Mouse (Mus musculus): ENCODE measurements around the gene Agpat2. TPM values are rescaled to one million over a fixed set of nuclear protein-coding genes. Genes with fewer than 3 reads are reported as not detected.

Gene Agpat2
- polyA plus RNA-seq, 1 experiment from 2014 or later: 8.7 TPM

GRCm38 (mm10) chr2:26638039-26638438 is 33.8 kb upstream of the Agpat2 start:
- H3K9me3 ChIP-seq (replicated peaks; ENCODE audit: control insufficient read depth, low read length): no peaks in the 10 kb centered on the region
- no peak overlapping the region; the same call in 1 of the 2 replicates for H3K4me2 ChIP-seq (ENCODE audit: low read depth, low read length)
- no peaks in the 10 kb centered on the region for H3K4me1 ChIP-seq (ENCODE audit: control insufficient read depth, insufficient read depth, low read length)
- no peak for ATAC-seq (replicated peaks; ENCODE audit: insufficient number of reproducible peaks, low FRiP score, low TSS enrichment, low read depth)
- 82% methylated on average over 5 of the region's 5 CpGs for WGBS
- H3K27ac ChIP-seq (replicated peaks; ENCODE audit: low read depth, low read length): no peak overlapping the region
- no peak overlapping the region for H3K9ac ChIP-seq (replicated peaks; ENCODE audit: low read length)
- H3K27me3 ChIP-seq (ENCODE audit: control insufficient read depth, insufficient read depth, low read length): no peaks in the 10 kb centered on the region
- H3K4me3 ChIP-seq (ENCODE audit: low read depth, low read length): no peak overlapping the region
- H3K36me3 ChIP-seq (replicated peaks; ENCODE audit: control insufficient read depth, insufficient read depth, low read depth, low read length): peaks cover 13% of the 10 kb centered on the region
- no peak for DNase-seq (ENCODE audit: low spot score)

- no peak overlapping the region for H3K4me3 ChIP-seq (ENCODE audit: low read depth, low read length)
- no peaks in the 10 kb centered on the region for H3K9me3 ChIP-seq (replicated peaks; ENCODE audit: control insufficient read depth, low read length)
- H3K36me3 ChIP-seq (replicated peaks; ENCODE audit: control insufficient read depth, insufficient read depth, low read depth, low read length): peaks cover 13% of the 10 kb centered on the region
- no peak overlapping the region for H3K9ac ChIP-seq (replicated peaks; ENCODE audit: low read length)
- no peaks in the 10 kb centered on the region; the same call in 1 of the 2 replicates for H3K4me1 ChIP-seq (ENCODE audit: control insufficient read depth, insufficient read depth, low read length)
- no peak overlapping the region for H3K27ac ChIP-seq (replicated peaks; ENCODE audit: low read depth, low read length)
- no peaks in the 10 kb centered on the region for H3K27me3 ChIP-seq (ENCODE audit: control insufficient read depth, insufficient read depth, low read length)
- WGBS: 75% methylated on average over 4 of the region's 4 CpGs
- no peak overlapping the region for H3K4me2 ChIP-seq (ENCODE audit: low read depth, low read length)
- DNase-seq (ENCODE audit: low spot score) (no peak), ATAC-seq (replicated peaks; ENCODE audit: insufficient number of reproducible peaks, low FRiP score, low TSS enrichment, low read depth) (no peak)
Observed at GRCm38 (mm10) chr2:26637316-26637932, 33.2 kb upstream of the Agpat2 start.

- 55% methylated on average over 2 of the region's 2 CpGs for WGBS
- H3K4me3 ChIP-seq (ENCODE audit: low read depth, low read length): no peak overlapping the region
- peaks cover 13% of the 10 kb centered on the region for H3K36me3 ChIP-seq (replicated peaks; ENCODE audit: control insufficient read depth, insufficient read depth, low read depth, low read length)
- H3K9me3 ChIP-seq (replicated peaks; ENCODE audit: control insufficient read depth, low read length): no peaks in the 10 kb centered on the region
- ATAC-seq (replicated peaks; ENCODE audit: insufficient number of reproducible peaks, low FRiP score, low TSS enrichment, low read depth) (no peak), DNase-seq (ENCODE audit: low spot score) (no peak)
- no peak overlapping the region for H3K4me2 ChIP-seq (ENCODE audit: low read depth, low read length)
- no peak overlapping the region for H3K9ac ChIP-seq (replicated peaks; ENCODE audit: low read length)
- no peak overlapping the region for H3K27ac ChIP-seq (replicated peaks; ENCODE audit: low read depth, low read length)
- no peaks in the 10 kb centered on the region; the same call in 1 of the 2 replicates for H3K4me1 ChIP-seq (ENCODE audit: control insufficient read depth, insufficient read depth, low read length)
- no peaks in the 10 kb centered on the region for H3K27me3 ChIP-seq (ENCODE audit: control insufficient read depth, insufficient read depth, low read length)
Observed at GRCm38 (mm10) chr2:26636325-26636635, 32.1 kb upstream of the Agpat2 start.

GRCm38 (mm10) chr2:26635489-26636324 is 31.5 kb upstream of the Agpat2 start:
- H3K4me3 ChIP-seq (ENCODE audit: low read depth, low read length): no peak overlapping the region
- no peak overlapping the region for H3K4me2 ChIP-seq (ENCODE audit: low read depth, low read length)
- H3K9me3 ChIP-seq (replicated peaks; ENCODE audit: control insufficient read depth, low read length): no peaks in the 10 kb centered on the region
- H3K9ac ChIP-seq (replicated peaks; ENCODE audit: low read length): no peak overlapping the region
- peaks cover 13% of the 10 kb centered on the region for H3K36me3 ChIP-seq (replicated peaks; ENCODE audit: control insufficient read depth, insufficient read depth, low read depth, low read length)
- H3K4me1 ChIP-seq (ENCODE audit: control insufficient read depth, insufficient read depth, low read length): no peaks in the 10 kb centered on the region; the same call in 1 of the 2 replicates
- WGBS: 74% methylated on average over 21 of the region's 21 CpGs
- no peak overlapping the region for H3K27ac ChIP-seq (replicated peaks; ENCODE audit: low read depth, low read length)
- DNase-seq (ENCODE audit: low spot score) (no peak), ATAC-seq (replicated peaks; ENCODE audit: insufficient number of reproducible peaks, low FRiP score, low TSS enrichment, low read depth) (no peak)
- no peaks in the 10 kb centered on the region for H3K27me3 ChIP-seq (ENCODE audit: control insufficient read depth, insufficient read depth, low read length)

- Histone ChIP-seq H3K27me3 (ENCODE audit: control insufficient read depth, insufficient read depth, low read length) (no peaks in the 10 kb centered on the region), H3K4me1 (ENCODE audit: control insufficient read depth, insufficient read depth, low read length) (no peaks in the 10 kb centered on the region; the same call in 1 of the 2 replicates)
- no peak for DNase-seq (ENCODE audit: low spot score)
Observed at GRCm38 (mm10) chr2:26634629-26635488, 30.6 kb upstream of the Agpat2 start.

GRCm38 (mm10) chr2:26633953-26634530 is 29.8 kb upstream of the Agpat2 start:
- Histone ChIP-seq H3K4me2 (ENCODE audit: low read depth, low read length) (no peak overlapping the region), H3K27ac (replicated peaks; ENCODE audit: low read depth, low read length) (no peak overlapping the region), H3K9me3 (replicated peaks; ENCODE audit: control insufficient read depth, low read length) (no peaks in the 10 kb centered on the region), H3K36me3 (replicated peaks; ENCODE audit: control insufficient read depth, insufficient read depth, low read depth, low read length) (peaks cover 13% of the 10 kb centered on the region), H3K4me3 (ENCODE audit: low read depth, low read length) (no peak overlapping the region), H3K9ac (replicated peaks; ENCODE audit: low read length) (no peak overlapping the region), H3K4me1 (ENCODE audit: control insufficient read depth, insufficient read depth, low read length) (peaks cover 3% of the 10 kb centered on the region; the same call in 1 of the 2 replicates), H3K27me3 (ENCODE audit: control insufficient read depth, insufficient read depth, low read length) (no peaks in the 10 kb centered on the region)
- DNase-seq (ENCODE audit: low spot score) (no peak), ATAC-seq (replicated peaks; ENCODE audit: insufficient number of reproducible peaks, low FRiP score, low TSS enrichment, low read depth) (no peak)
- WGBS: 64% methylated on average over 4 of the region's 4 CpGs

More at GRCm38 (mm10) chr2:26634629-26635488, 30.6 kb upstream of the Agpat2 start:
- no peak for ATAC-seq (replicated peaks; ENCODE audit: insufficient number of reproducible peaks, low FRiP score, low TSS enrichment, low read depth)
- H3K36me3 ChIP-seq (replicated peaks; ENCODE audit: control insufficient read depth, insufficient read depth, low read depth, low read length): peaks cover 13% of the 10 kb centered on the region
- H3K4me3 ChIP-seq (ENCODE audit: low read depth, low read length): no peak overlapping the region
- no peaks in the 10 kb centered on the region for H3K9me3 ChIP-seq (replicated peaks; ENCODE audit: control insufficient read depth, low read length)
- no peak overlapping the region for H3K4me2 ChIP-seq (ENCODE audit: low read depth, low read length)
- 63% methylated on average over 12 of the region's 12 CpGs for WGBS
- H3K9ac ChIP-seq (replicated peaks; ENCODE audit: low read length): no peak overlapping the region
- H3K27ac ChIP-seq (replicated peaks; ENCODE audit: low read depth, low read length): no peak overlapping the region

DNA sequence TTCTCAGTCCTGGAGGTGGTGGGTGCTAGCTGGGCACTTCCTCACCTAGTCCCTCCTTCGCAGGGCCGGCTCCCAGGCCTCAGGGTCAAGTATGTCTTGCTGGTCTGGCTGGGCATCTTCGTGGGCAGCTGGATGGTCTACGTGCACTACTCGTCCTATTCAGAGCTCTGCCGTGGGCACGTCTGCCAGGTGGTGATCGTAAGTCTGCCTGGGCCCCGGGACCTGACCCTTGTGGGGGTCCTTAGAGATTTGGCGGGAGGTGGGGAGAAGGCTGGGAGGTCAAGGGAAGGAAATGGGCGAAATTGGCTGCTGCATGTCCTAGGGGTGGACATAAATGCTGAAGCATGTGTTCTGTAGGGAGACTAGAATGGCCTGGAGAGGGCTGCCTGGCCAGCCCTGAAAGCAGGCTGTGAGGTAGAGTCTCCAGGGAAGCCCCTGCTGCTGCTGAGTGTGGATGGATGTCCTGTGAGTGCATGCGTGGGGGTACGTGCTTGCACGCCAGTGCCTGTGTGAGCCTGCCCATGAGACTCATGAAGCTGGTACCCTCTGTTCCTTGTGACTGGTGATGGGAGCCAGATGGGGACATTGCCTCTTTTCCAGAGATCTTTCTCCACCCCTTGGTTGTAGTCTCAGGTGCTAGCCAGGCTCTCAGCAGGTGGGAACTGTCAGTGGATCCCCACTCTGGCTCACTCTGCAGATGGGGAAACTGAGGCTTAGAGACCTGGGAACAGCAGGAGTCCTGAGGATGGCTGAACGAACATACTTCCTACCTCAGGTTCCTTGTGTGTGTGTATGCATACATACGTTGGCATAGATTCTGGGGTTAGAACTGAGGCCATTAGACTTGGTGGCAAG is 28.6 kb upstream of the Agpat2 start:
- Histone ChIP-seq H3K9ac (replicated peaks; ENCODE audit: low read length) (no peak overlapping the region), H3K4me3 (ENCODE audit: low read depth, low read length) (no peak overlapping the region), H3K36me3 (replicated peaks; ENCODE audit: control insufficient read depth, insufficient read depth, low read depth, low read length) (peaks cover 13% of the 10 kb centered on the region), H3K4me1 (ENCODE audit: control insufficient read depth, insufficient read depth, low read length) (peaks cover 3% of the 10 kb centered on the region; the same call in 1 of the 2 replicates), H3K27ac (replicated peaks; ENCODE audit: low read depth, low read length) (no peak overlapping the region), H3K27me3 (ENCODE audit: control insufficient read depth, insufficient read depth, low read length) (no peaks in the 10 kb centered on the region; the same call in 1 of the 2 replicates), H3K4me2 (ENCODE audit: low read depth, low read length) (no peak overlapping the region), H3K9me3 (replicated peaks; ENCODE audit: control insufficient read depth, low read length) (no peaks in the 10 kb centered on the region)
- 85% methylated on average over 16 of the region's 16 CpGs for WGBS
- ATAC-seq (replicated peaks; ENCODE audit: insufficient number of reproducible peaks, low FRiP score, low TSS enrichment, low read depth) (no peak), DNase-seq (ENCODE audit: low spot score) (no peak)
